Mouse (Mus musculus) heart, postnatal 14 days (tissue): ENCODE data around the gene Eomes. TPM values are rescaled to one million over a fixed set of nuclear protein-coding genes. Genes with fewer than 3 reads are reported as not detected.

Experiments used
- DNase-seq, 2 experiments: peaks; one replicate each; pipeline ENCODE4 v3.0.0; 2021 to 2022
- intact Hi-C: fragments of 180-260 bp; cut with DNase I; formaldehyde crosslinking; loops from one replicate; pipeline ENCODE4 v1.15.1; 2025
- total RNA-seq, 2 experiments: library from RNA; stranded (reverse); gene quantifications; 2 replicates each; pipeline ENCODE4 v1.2.3; 2021

Gene Eomes
- total RNA-seq, 2 experiments from 2014 or later = not detected

- no peak for DNase-seq
- intact Hi-C loops = no loop called here
Observed at GRCm38 (mm10) chr9:118512681-118513233, 34.7 kb downstream of the Eomes start.

GRCm38 (mm10) chr9:118515476-118515875 lies 37.5 kb downstream of the Eomes start:
- intact Hi-C loops = no loop called here
- DNase-seq = no peak

- DNase-seq = no peak
- intact Hi-C loops = no loop called here
Observed at GRCm38 (mm10) chr9:118516162-118516561, 38.1 kb downstream of the Eomes start.

- intact Hi-C loops = no loop called here
- DNase-seq = no peak
Observed at GRCm38 (mm10) chr9:118517619-118518018, 39.6 kb downstream of the Eomes start.

GRCm38 (mm10) chr9:118519101-118519500 lies 41.1 kb downstream of the Eomes start:
- intact Hi-C loops = no loop called here
- DNase-seq = no peak

GRCm38 (mm10) chr9:118520011-118520410 lies 42.0 kb downstream of the Eomes start:
- intact Hi-C loops = no loop called here
- peak; percentile 26 to 54 for DNase-seq

GRCm38 (mm10) chr9:118520858-118521257 lies 42.8 kb downstream of the Eomes start:
- intact Hi-C loops = no loop called here
- DNase-seq = no peak

GRCm38 (mm10) chr9:118521659-118522058 lies 43.6 kb downstream of the Eomes start:
- no peak for DNase-seq
- intact Hi-C loops = no loop called here

GRCm38 (mm10) chr9:118523738-118524137 lies 45.7 kb downstream of the Eomes start:
- no peak for DNase-seq
- intact Hi-C loops = no loop called here

- DNase-seq = no peak
- intact Hi-C loops = no loop called here
Observed at GRCm38 (mm10) chr9:118527056-118527455, 49.0 kb downstream of the Eomes start.

GRCm38 (mm10) chr9:118529783-118530182 lies 51.8 kb downstream of the Eomes start:
- DNase-seq = no peak
- intact Hi-C loops = no loop called here

GRCm38 (mm10) chr9:118530679-118531078 lies 52.7 kb downstream of the Eomes start:
- DNase-seq = no peak
- intact Hi-C loops = no loop called here

- no peak for DNase-seq
- intact Hi-C loops = no loop called here
Observed at GRCm38 (mm10) chr9:118532516-118533205, 54.6 kb downstream of the Eomes start.

Other genes starting within 250 kb of the Eomes start
- 100 to 1,000 TPM; 180 to 187 TPM for gene Golga4, start 28.1 kb downstream of the Eomes start, total RNA-seq
- gene Itga9, start 128.5 kb downstream of the Eomes start, total RNA-seq = 10 to 100 TPM; 74.4 to 88.1 TPM